Mouse (Mus musculus): ENCODE results near the gene Olfr91.

The Olfr91 gene

GRCm38 (mm10) chr17:37061435-37061834, 36.6 kb downstream of the Olfr91 start:
- no peak for DNase-seq (ENCODE audit: low read depth)

GRCm38 (mm10) chr17:37056957-37057356, 41.1 kb downstream of the Olfr91 start:
- no peak for DNase-seq (ENCODE audit: low read depth)

GRCm38 (mm10) chr17:37051745-37052144, 46.3 kb downstream of the Olfr91 start:
- DNase-seq (ENCODE audit: low read depth) = no peak

GRCm38 (mm10) chr17:37050876-37051275, 47.2 kb downstream of the Olfr91 start:
- no peak for DNase-seq (ENCODE audit: low read depth)

GRCm38 (mm10) chr17:37050399-37050798, 47.7 kb downstream of the Olfr91 start:
- DNase-seq (ENCODE audit: low read depth) = no peak

GRCm38 (mm10) chr17:37049570-37050310, 48.3 kb downstream of the Olfr91 start:
- no peak for DNase-seq (ENCODE audit: low read depth)

- DNase-seq (ENCODE audit: low read depth) = no peak
Observed at GRCm38 (mm10) chr17:37048383-37048782, 49.7 kb downstream of the Olfr91 start.

- no peak for DNase-seq (ENCODE audit: low read depth)
Observed at GRCm38 (mm10) chr17:37047981-37048380, 50.1 kb downstream of the Olfr91 start.

GRCm38 (mm10) chr17:37047332-37047976, 50.6 kb downstream of the Olfr91 start:
- no peak for DNase-seq (ENCODE audit: low read depth)

- DNase-seq (ENCODE audit: low read depth) = no peak
Observed at GRCm38 (mm10) chr17:37046312-37047112, 51.6 kb downstream of the Olfr91 start.

GRCm38 (mm10) chr17:37045611-37046311, 52.3 kb downstream of the Olfr91 start, which contains the start of gene Gabbr1:
Gabbr1 (plus strand) TSS chr17:37045966.
- no peak for DNase-seq (ENCODE audit: low read depth)

GRCm38 (mm10) chr17:37044651-37045244, 53.3 kb downstream of the Olfr91 start:
- no peak for DNase-seq (ENCODE audit: low read depth)

Measured in c-Kit-positive CD71-negative TER-119-negative erythroid progenitor cells, embryonic 14.5 days (primary cell).